Mouse (Mus musculus): ENCODE measurements around the gene Actl6a. TPM values are rescaled to one million over a fixed set of nuclear protein-coding genes. Genes with fewer than 3 reads are reported as not detected.

The Actl6a gene
- polyA plus RNA-seq (2017; shearing (Covaris generic)), result 82.6 TPM

GRCm38 (mm10) chr3:32705647-32706348, at the start of gene Actl6a:
Actl6a (plus strand) TSS chr3:32706298.

GRCm38 (mm10) chr3:32736244-32737171, 30.4 kb downstream of the Actl6a start, which contains the start of gene Ndufb5:
Ndufb5 (plus strand) TSS chr3:32736990.

GRCm38 (mm10) chr3:32737172-32737655, 31.1 kb downstream of the Actl6a start, which contains the start of gene Mrpl47:
Mrpl47 (minus strand) TSS chr3:32737605.

Other genes starting within 250 kb of the Actl6a start
- gene Kcnmb3, start 214.1 kb upstream of the Actl6a start, polyA plus RNA-seq (2017; shearing (Covaris generic)), result 0.21 TPM
- 63.7 TPM for gene Zfp639, start 196.0 kb upstream of the Actl6a start, polyA plus RNA-seq (2017; shearing (Covaris generic))
- 21.9 TPM for gene Mfn1, start 176.8 kb upstream of the Actl6a start, polyA plus RNA-seq (2017; shearing (Covaris generic))
- gene Gnb4, start 89.7 kb upstream of the Actl6a start, polyA plus RNA-seq (2017; shearing (Covaris generic)), result 2.7 TPM
- gene Ndufb5, start 30.7 kb downstream of the Actl6a start, polyA plus RNA-seq (2017; shearing (Covaris generic)), result 126 TPM
- gene Mrpl47, start 31.3 kb downstream of the Actl6a start, polyA plus RNA-seq (2017; shearing (Covaris generic)), result 14.4 TPM
- gene Usp13, start 111.2 kb downstream of the Actl6a start, polyA plus RNA-seq (2017; shearing (Covaris generic)), result not detected

All from effector memory CD4-positive, alpha-beta T cell, adult 5 months (primary cell).